In genomic region chr9:21243826-21244427, GRCm38 (mm10) we compare ENCODE assay signal across 8 mouse cellular contexts. TPM values are rescaled to one million over a fixed set of nuclear protein-coding genes. Genes with fewer than 3 reads are reported as not detected.
DNase-seq lines count a peak whose midpoint lies in the region; ATAC-seq and TF ChIP-seq lines count a peak whose summit lies in the region.

No protein-coding gene starts in this region.

- H3K36me3 ChIP-seq in spleen, adult 2 months (ENCODE audit: control insufficient read depth, insufficient read depth, low read length) = no peaks in the 10 kb centered on the region
- no peaks in the 10 kb centered on the region for H3K36me3 ChIP-seq in liver, embryonic 12.5 days

- no peak for TF ChIP-seq CTCF in gastrocnemius, adult 2 months (IDR thresholded peaks at IDR 0.05)
- TF ChIP-seq CTCF in spleen, adult 2 months (IDR thresholded peaks at IDR 0.05; ENCODE audit: extremely low read depth, insufficient read depth, insufficient read length, insufficient replicate concordance) = no peak

- H3K4me2 ChIP-seq in liver, embryonic 12.5 days = peak overlapping the region; percentile 68

- peak overlapping the region; percentile 73 for H3K4me3 ChIP-seq in gastrocnemius, adult 2 months
- H3K4me3 ChIP-seq in spleen, adult 2 months (ENCODE audit: extremely low read depth, insufficient read depth, insufficient read length) = peak overlapping the region; percentile 27; the same call in 1 of the 2 replicates
- H3K4me3 ChIP-seq in liver, embryonic 12.5 days = peak overlapping the region; percentile 39

- H3K9ac ChIP-seq in liver, embryonic 12.5 days = no peak overlapping the region

- no peak for DNase-seq in gastrocnemius, adult 2 months
- DNase-seq in gastrocnemius, postnatal 25 days = no peak
- DNase-seq in spleen, adult 2 months (ENCODE audit: low read depth in 1 of 2, low spot score in 2 of 2) = no peak
- DNase-seq in spleen, adult 18-20 months = no peak
- DNase-seq in embryo, embryonic 10.5 days (ENCODE audit: low spot score) = no peak
- no peak for DNase-seq in urinary bladder, postnatal 36 days (ENCODE audit: low spot score in 2 of 2)

- H3K27ac ChIP-seq in gastrocnemius, adult 2 months = no peak overlapping the region
- H3K27ac ChIP-seq in spleen, adult 2 months (ENCODE audit: insufficient read depth, low read length) = no peak overlapping the region
- H3K27ac ChIP-seq in liver, embryonic 12.5 days = no peak overlapping the region

- no peak for ATAC-seq in liver, embryonic 12.5 days
- no peak for ATAC-seq in megakaryocyte progenitor cell, adult 5-6 weeks (replicated peaks; ENCODE audit: poor library complexity)

- no peak for TF ChIP-seq POLR2A in spleen, adult 2 months (IDR thresholded peaks at IDR 0.05; ENCODE audit: low read depth, low read length)

- peaks cover 9% of the 10 kb centered on the region for H3K4me1 ChIP-seq in spleen, adult 2 months (ENCODE audit: control insufficient read depth, insufficient read depth, insufficient read length)
- H3K4me1 ChIP-seq in liver, embryonic 12.5 days = peaks cover 38% of the 10 kb centered on the region

- 16% methylated on average over 42 of the region's 42 CpGs for WGBS in spleen, adult 2 months
- 6% methylated on average over 42 of the region's 42 CpGs for WGBS in liver, embryonic 12.5 days (ENCODE audit: insufficient replicate concordance)

- intact Hi-C loops in gastrocnemius, adult 2 months (cut with DNase I) = no loop called here

- H3K27me3 ChIP-seq in spleen, adult 2 months (ENCODE audit: control insufficient read depth, insufficient read depth, low read length) = peaks cover 18% of the 10 kb centered on the region
- peaks cover 74% of the 10 kb centered on the region for H3K27me3 ChIP-seq in liver, embryonic 12.5 days (replicated peaks)

- H3K9me3 ChIP-seq in liver, embryonic 12.5 days (replicated peaks) = 0 out of 2 replicates have a peak, but pooled peaks cover 4% of the 10 kb centered on the region

RNA-seq across cellular contexts. Expression of gene S1pr5, which starts 4.3 kb away (rescaled TPM):
- total RNA-seq in gastrocnemius, adult 2 months (2021) = under 1 TPM; 0.15 to 0.33 TPM
- total RNA-seq in gastrocnemius, postnatal 25 days (2021) = under 1 TPM; 0.13 to 0.16 TPM
- 12.2 and 21.3 TPM in 2 replicates for polyA plus RNA-seq in spleen, adult 2 months (2012; rRNA removed)
- 0.10 and 0.12 TPM in 2 replicates for polyA plus RNA-seq in liver, embryonic 12.5 days (2016; fragmentation: Nextera tagmentation; extraction: Ambion mirVana)
- 0.10 TPM in 1 of 2 replicates, not detected in the other for total RNA-seq in megakaryocyte progenitor cell, adult 5-6 weeks (2015)
- total RNA-seq in megakaryocyte progenitor cell, adult 5-6 weeks (2017) = 0.29 TPM in 1 of 2 replicates, not detected in the other

RNA-seq across cellular contexts. Expression of gene Keap1, which starts 4.8 kb away (rescaled TPM):
- 10 to 100 TPM; 51.3 to 62.3 TPM for total RNA-seq in gastrocnemius, adult 2 months (2021)
- total RNA-seq in gastrocnemius, postnatal 25 days (2021) = 10 to 100 TPM; 55.0 to 56.3 TPM
- 55.4 and 78.4 TPM in 2 replicates for polyA plus RNA-seq in spleen, adult 2 months (2012; rRNA removed)
- polyA plus RNA-seq in liver, embryonic 12.5 days (2016; fragmentation: Nextera tagmentation; extraction: Ambion mirVana) = 39.8 and 41.6 TPM in 2 replicates
- 17.2 and 18.3 TPM in 2 replicates for total RNA-seq in megakaryocyte progenitor cell, adult 5-6 weeks (2015)
- total RNA-seq in megakaryocyte progenitor cell, adult 5-6 weeks (2017) = 35.3 and 38.4 TPM in 2 replicates

RNA-seq across cellular contexts. Expression of gene Atg4d, which starts 21.2 kb away (rescaled TPM):
- total RNA-seq in gastrocnemius, adult 2 months (2021) = 10 to 100 TPM; 68.0 to 77.4 TPM
- total RNA-seq in gastrocnemius, postnatal 25 days (2021) = 10 to 100 TPM; 60.5 to 63.9 TPM
- 44.8 and 48.4 TPM in 2 replicates for polyA plus RNA-seq in spleen, adult 2 months (2012; rRNA removed)
- 85.7 and 85.9 TPM in 2 replicates for polyA plus RNA-seq in liver, embryonic 12.5 days (2016; fragmentation: Nextera tagmentation; extraction: Ambion mirVana)
- 3.9 and 5.0 TPM in 2 replicates for total RNA-seq in megakaryocyte progenitor cell, adult 5-6 weeks (2015)
- 6.1 and 7.0 TPM in 2 replicates for total RNA-seq in megakaryocyte progenitor cell, adult 5-6 weeks (2017)

RNA-seq across cellular contexts. Expression of gene Kri1, which starts 43.8 kb away (rescaled TPM):
- 10 to 100 TPM; 11.0 to 12.6 TPM for total RNA-seq in gastrocnemius, adult 2 months (2021)
- total RNA-seq in gastrocnemius, postnatal 25 days (2021) = 1 to 10 TPM; 8.3 to 8.5 TPM
- 40.8 and 43.1 TPM in 2 replicates for polyA plus RNA-seq in spleen, adult 2 months (2012; rRNA removed)
- polyA plus RNA-seq in liver, embryonic 12.5 days (2016; fragmentation: Nextera tagmentation; extraction: Ambion mirVana) = 14.5 and 15.5 TPM in 2 replicates
- 33.8 and 38.8 TPM in 2 replicates for total RNA-seq in megakaryocyte progenitor cell, adult 5-6 weeks (2015)
- 83.1 and 87.6 TPM in 2 replicates for total RNA-seq in megakaryocyte progenitor cell, adult 5-6 weeks (2017)

RNA-seq across cellular contexts. Expression of gene Cdkn2d, which starts 47.3 kb away (rescaled TPM):
- total RNA-seq in gastrocnemius, adult 2 months (2021) = 1 to 10 TPM; 8.6 to 9.1 TPM
- total RNA-seq in gastrocnemius, postnatal 25 days (2021) = 1 to 10 TPM; 7.4 to 9.1 TPM
- 87.4 and 115 TPM in 2 replicates for polyA plus RNA-seq in spleen, adult 2 months (2012; rRNA removed)
- polyA plus RNA-seq in liver, embryonic 12.5 days (2016; fragmentation: Nextera tagmentation; extraction: Ambion mirVana) = 87.4 and 88.6 TPM in 2 replicates
- 24.1 and 24.3 TPM in 2 replicates for total RNA-seq in megakaryocyte progenitor cell, adult 5-6 weeks (2015)
- 11.2 and 16.1 TPM in 2 replicates for total RNA-seq in megakaryocyte progenitor cell, adult 5-6 weeks (2017)

Comparison
In these comparisons a context has a peak if more than half of its experiments do, and no peak if none do; other contexts are left out.
1. RNA of gene Atg4d, which starts 21.2 kb away (total RNA-seq): 68.0 to 77.4 TPM in gastrocnemius, adult 2 months and 60.5 to 63.9 TPM in gastrocnemius, postnatal 25 days; 3.9 to 7.0 TPM in megakaryocyte progenitor cell, adult 5-6 weeks; every median in the first group is over 4 times any median in the second.
2. Peak in every context shown above with its lines, with median percentiles within 50 percentile points of each other: H3K4me3 ChIP-seq.